Mouse (Mus musculus) testis, adult 2 months (tissue): ENCODE data around the gene Bpifa1. TPM values are rescaled to one million over a fixed set of nuclear protein-coding genes. Genes with fewer than 3 reads are reported as not detected.

Source experiments
- H3K27ac ChIP-seq: fragments of 200-500 bp; 2 replicates; pipeline ENCODE4 v1.5.1; 2012; ENCODE audit warnings: low read depth, low read length; ENCODE audit not compliant: control insufficient read depth, insufficient read depth
- H3K27me3 ChIP-seq: fragments of 200-500 bp; 2 replicates; pipeline ENCODE4 v1.6.1; 2012; ENCODE audit warnings: mild to moderate bottlenecking, low read length, moderate library complexity; ENCODE audit not compliant: control insufficient read depth, insufficient read depth
- H3K36me3 ChIP-seq: fragments of 200-500 bp; 2 replicates; pipeline ENCODE4 v1.6.1; 2012; ENCODE audit warnings: mild to moderate bottlenecking, low read length; ENCODE audit not compliant: control insufficient read depth, insufficient read depth
- H3K4me1 ChIP-seq: fragments of 200-500 bp; 2 replicates; pipeline ENCODE4 v1.6.1; 2012; ENCODE audit warnings: low read length; ENCODE audit not compliant: control insufficient read depth, insufficient read depth
- H3K4me3 ChIP-seq: fragments of 200-500 bp; 2 replicates; pipeline ENCODE4 v1.5.1; 2012; ENCODE audit warnings: low read depth, mild to moderate bottlenecking, low read length, moderate library complexity, mixed read lengths; ENCODE audit not compliant: control insufficient read depth
- CTCF ChIP-seq: fragments of 200-500 bp; IDR thresholded peaks from 2 replicates; pipeline ENCODE4 v1.5.1; 2012; ENCODE audit warnings: low read depth, mild to moderate bottlenecking, inconsistent platforms, low read length, moderate library complexity; ENCODE audit not compliant: control insufficient read depth, insufficient read depth, insufficient replicate concordance
- POLR2A ChIP-seq: fragments of 200-500 bp; IDR thresholded peaks from 2 replicates; pipeline ENCODE4 v1.6.1; 2012; ENCODE audit warnings: low read depth, mild to moderate bottlenecking, inconsistent platforms, low read length, moderate library complexity; ENCODE audit not compliant: control insufficient read depth
- polyA plus RNA-seq: library from polyadenylated mRNA; depleted of rRNA; stranded (reverse); fragments of >200 nt; gene quantifications from 2 replicates; pipeline ENCODE4 v1.2.3, GENCODE M21; 2012; rRNA removed

Bpifa1 gene
- polyA plus RNA-seq, 1 experiment: 0.83 TPM

GRCm38 (mm10) chr2:154189877-154190434, 47.3 kb downstream of the Bpifa1 start:
- H3K4me3 ChIP-seq: no peak overlapping the region
- H3K4me1 ChIP-seq: peaks cover 3% of the 10 kb centered on the region
- no peaks in the 10 kb centered on the region for H3K27me3 ChIP-seq
- TF ChIP-seq POLR2A (no peak), CTCF (no peak)
- H3K27ac ChIP-seq: no peak overlapping the region
- no peaks in the 10 kb centered on the region for H3K36me3 ChIP-seq

- Histone ChIP-seq H3K4me3 (no peak within 1 kb of the TSS), H3K27ac (peak within 1 kb of the TSS; percentile 74), H3K4me1 (peaks cover 3% of the 10 kb centered on the region), H3K27me3 (no peaks in the 10 kb centered on the region), H3K36me3 (no peaks in the 10 kb centered on the region)
- TF ChIP-seq CTCF (no peak), POLR2A (no peak)
Observed at GRCm38 (mm10) chr2:154190546-154191258, 48.0 kb downstream of the Bpifa1 start, which contains the start of gene Bpifb1. Gene Bpifb1, plus strand, starts transcription at chr2:154190818.

DNA sequence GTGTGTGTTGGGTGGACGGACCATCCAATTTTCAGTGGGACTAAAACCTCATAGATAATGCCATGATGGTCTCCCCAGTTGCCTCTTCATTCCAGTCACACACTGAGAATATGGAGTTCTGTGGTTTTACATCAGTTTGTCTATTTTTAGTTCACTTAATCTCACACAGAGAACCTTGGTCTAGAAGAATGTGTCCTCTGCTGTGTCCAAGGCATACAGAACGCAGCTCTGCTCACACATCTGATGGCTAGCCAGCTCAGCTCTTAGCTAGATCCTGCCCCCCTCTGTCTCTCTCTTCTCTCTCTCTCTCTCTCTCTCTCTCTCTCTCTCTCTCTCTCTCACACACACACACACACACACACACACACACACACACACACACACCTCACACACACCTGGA, 49.5 kb downstream of the Bpifa1 start:
- H3K27me3 ChIP-seq: no peaks in the 10 kb centered on the region
- no peaks in the 10 kb centered on the region for H3K36me3 ChIP-seq
- no peak overlapping the region for H3K4me3 ChIP-seq
- TF ChIP-seq POLR2A (no peak), CTCF (no peak)
- peaks cover 3% of the 10 kb centered on the region for H3K4me1 ChIP-seq
- H3K27ac ChIP-seq: peak overlapping the region; percentile 74

GRCm38 (mm10) chr2:154193071-154193470, 50.4 kb downstream of the Bpifa1 start:
- TF ChIP-seq POLR2A: no peak
- TF ChIP-seq CTCF: no peak
- H3K36me3 ChIP-seq: no peaks in the 10 kb centered on the region
- peaks cover 3% of the 10 kb centered on the region for H3K4me1 ChIP-seq
- H3K27ac ChIP-seq: peak overlapping the region; percentile 50; the same call in 1 of the 2 replicates
- no peak overlapping the region for H3K4me3 ChIP-seq
- H3K27me3 ChIP-seq: no peaks in the 10 kb centered on the region

DNA sequence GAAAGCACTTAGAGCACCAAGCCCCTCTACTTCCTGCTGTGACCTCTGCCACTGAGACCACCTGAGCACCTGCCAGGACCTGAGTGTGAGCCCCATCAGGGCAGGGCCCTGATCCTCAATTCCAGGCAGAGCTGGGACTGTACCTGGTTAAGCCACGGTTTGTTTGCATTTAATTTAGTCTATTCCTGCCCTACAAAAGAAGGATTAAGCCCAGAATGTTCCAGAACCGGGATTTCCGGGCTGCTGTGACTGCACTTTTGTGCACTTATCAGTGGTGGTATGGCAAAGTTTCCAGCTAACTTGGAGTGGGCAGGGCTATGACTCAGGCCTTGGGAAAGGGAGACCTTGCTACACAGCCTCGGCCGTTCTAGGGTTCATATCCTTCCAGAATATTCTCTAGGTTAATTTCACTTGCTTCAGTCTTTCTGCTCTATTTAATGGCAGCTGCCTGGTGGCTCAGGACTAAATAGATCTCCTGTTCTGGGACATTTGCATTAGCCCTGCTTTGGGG, 51.4 kb downstream of the Bpifa1 start:
- H3K4me1 ChIP-seq: peaks cover 3% of the 10 kb centered on the region
- peak overlapping the region; percentile 50 for H3K27ac ChIP-seq
- no peak overlapping the region for H3K4me3 ChIP-seq
- H3K36me3 ChIP-seq: no peaks in the 10 kb centered on the region
- H3K27me3 ChIP-seq: no peaks in the 10 kb centered on the region
- TF ChIP-seq CTCF: no peak
- no peak for TF ChIP-seq POLR2A

- no peak overlapping the region for H3K4me3 ChIP-seq
- no peaks in the 10 kb centered on the region for H3K36me3 ChIP-seq
- no peak overlapping the region for H3K27ac ChIP-seq
- peaks cover 3% of the 10 kb centered on the region for H3K4me1 ChIP-seq
- no peak for TF ChIP-seq CTCF
- TF ChIP-seq POLR2A: no peak
- H3K27me3 ChIP-seq: no peaks in the 10 kb centered on the region
Observed at GRCm38 (mm10) chr2:154197036-154197435, 54.4 kb downstream of the Bpifa1 start.

Other genes starting within 250 kb of the Bpifa1 start
- 0.21 and 0.36 TPM in 2 replicates for gene Bpifb6, start 242.5 kb upstream of the Bpifa1 start, polyA plus RNA-seq
- gene Bpifb3, start 224.7 kb upstream of the Bpifa1 start, polyA plus RNA-seq: 5.0 and 5.4 TPM in 2 replicates
- 0.33 and 0.64 TPM in 2 replicates for gene Bpifb4, start 204.7 kb upstream of the Bpifa1 start, polyA plus RNA-seq
- 7.6 and 9.6 TPM in 2 replicates for gene Bpifa6, start 167.9 kb upstream of the Bpifa1 start, polyA plus RNA-seq
- 0.11 TPM in 1 of 2 replicates, not detected in the other for gene Bpifa2, start 134.6 kb upstream of the Bpifa1 start, polyA plus RNA-seq
- 195 and 226 TPM in 2 replicates for gene Bpifa3, start 12.5 kb upstream of the Bpifa1 start, polyA plus RNA-seq
- gene Bpifa5, start 19.7 kb downstream of the Bpifa1 start, polyA plus RNA-seq: not detected in 2 replicates
- gene Bpifb1, start 47.9 kb downstream of the Bpifa1 start, polyA plus RNA-seq: 0.37 and 0.42 TPM in 2 replicates
- gene Bpifb5, start 80.9 kb downstream of the Bpifa1 start, polyA plus RNA-seq: 12.7 and 14.1 TPM in 2 replicates
- not detected in 2 replicates for gene Bpifb9a, start 115.0 kb downstream of the Bpifa1 start, polyA plus RNA-seq
- gene Bpifb9b, start 164.3 kb downstream of the Bpifa1 start, polyA plus RNA-seq: not detected in 2 replicates
- 3.1 and 5.0 TPM in 2 replicates for gene Cdk5rap1, start 230.1 kb downstream of the Bpifa1 start, polyA plus RNA-seq